Mouse (Mus musculus) midbrain, postnatal 0 days (tissue): ENCODE measurements at regions not wholly inside any gene's neighbourhood (a gene's known extent, or its start where the extent isn't known, plus 50 kb on each side); places are given as distances from the start of the nearest gene placed in this dataset.

Experiments used
- ATAC-seq: fragments of 200-750 bp; cut with Nextera tagmentation; 2 replicates; pipeline ENCODE4 v1.8.0; 2017; ENCODE audit warnings: moderate number of reproducible peaks, mild to moderate bottlenecking, moderate TSS enrichment, moderate library complexity; ENCODE audit not compliant: low FRiP score
- DNase-seq: peaks from one replicate; pipeline ENCODE4 v3.0.0-alpha.2; 2015; ENCODE audit warnings: low spot score
- H3K27ac ChIP-seq: fragments of 300-500 bp; sonication (generic); 2 replicates; pipeline ENCODE4 v1.5.1; 2014; ENCODE audit warnings: low read depth, mild to moderate bottlenecking, low read length, mixed read lengths
- H3K27me3 ChIP-seq: fragments of 300-500 bp; sonication (generic); 2 replicates; pipeline ENCODE4 v1.6.1; 2014; ENCODE audit warnings: low read length, control low read depth, mixed read lengths; ENCODE audit not compliant: insufficient read depth
- H3K36me3 ChIP-seq: fragments of 300-500 bp; sonication (generic); 2 replicates; pipeline ENCODE4 v1.6.1; 2014; ENCODE audit warnings: low read length, control low read depth, mixed read lengths; ENCODE audit not compliant: insufficient read depth
- H3K4me1 ChIP-seq: fragments of 300-500 bp; sonication (generic); 2 replicates; pipeline ENCODE4 v1.6.1; 2014; ENCODE audit warnings: mild to moderate bottlenecking, control low read depth, antibody characterized with exemption, low read length, mixed read lengths; ENCODE audit not compliant: insufficient read depth
- H3K4me2 ChIP-seq: fragments of 300-500 bp; sonication (generic); 2 replicates; pipeline ENCODE4 v1.6.1; 2014; ENCODE audit warnings: low read depth, mild to moderate bottlenecking, low read length, mixed read lengths; ENCODE audit not compliant: poor library complexity, severe bottlenecking
- H3K4me3 ChIP-seq: fragments of 300-500 bp; sonication (generic); 2 replicates; pipeline ENCODE4 v1.5.1; 2014; ENCODE audit warnings: low read depth, mild to moderate bottlenecking, low read length, moderate library complexity
- H3K9ac ChIP-seq: fragments of 300-500 bp; sonication (generic); replicated peaks from 2 replicates; pipeline ENCODE4 v1.6.1; 2014; ENCODE audit warnings: mild to moderate bottlenecking, low read length, moderate library complexity, mixed read lengths; ENCODE audit not compliant: poor library complexity, severe bottlenecking
- H3K9me3 ChIP-seq: fragments of 300-500 bp; sonication (generic); 2 replicates; pipeline ENCODE4 v1.6.1; 2016; ENCODE audit warnings: low read length, control low read depth
- CTCF ChIP-seq: IDR thresholded peaks from 2 replicates; pipeline ENCODE4 v1.5.1; 2016; ENCODE audit warnings: antibody characterized with exemption, mild to moderate bottlenecking
- WGBS: fragments of 180-500 bp; shearing (Covaris S2); extraction: QIAGEN DNeasy Blood & Tissue Kit; methylation state at CpG from one replicate; pipeline ENCODE4 v1.1.7; 2014; 5-methylcytosine and 5-hydroxymethylcytosine counted together

GRCm38 (mm10) chr5:141074457-141074856 is 74.1 kb upstream of the Card11 start:
- 0 out of 2 replicates have a peak, but pooled peaks cover under 1% of the 10 kb centered on the region for H3K4me1 ChIP-seq
- no peak for TF ChIP-seq CTCF
- H3K4me2 ChIP-seq: no peak overlapping the region
- H3K27me3 ChIP-seq: no peaks in the 10 kb centered on the region
- H3K9me3 ChIP-seq: no peaks in the 10 kb centered on the region
- WGBS: 58% methylated on average over 3 of the region's 3 CpGs
- ATAC-seq: no peak
- H3K9ac ChIP-seq: no peak overlapping the region
- DNase-seq: no peak
- H3K36me3 ChIP-seq: no peaks in the 10 kb centered on the region
- H3K4me3 ChIP-seq: no peak overlapping the region
- no peak overlapping the region for H3K27ac ChIP-seq

GRCm38 (mm10) chr5:141076158-141076557 is 75.8 kb upstream of the Card11 start:
- no peak overlapping the region for H3K27ac ChIP-seq
- H3K4me1 ChIP-seq: 0 out of 2 replicates have a peak, but pooled peaks cover 2% of the 10 kb centered on the region
- no peak overlapping the region for H3K4me2 ChIP-seq
- no peak overlapping the region for H3K9ac ChIP-seq
- no peaks in the 10 kb centered on the region for H3K36me3 ChIP-seq
- H3K4me3 ChIP-seq: no peak overlapping the region
- H3K27me3 ChIP-seq: no peaks in the 10 kb centered on the region
- TF ChIP-seq CTCF: no peak
- WGBS: 50% methylated on average over 7 of the region's 7 CpGs
- ATAC-seq (no peak), DNase-seq (no peak)
- no peaks in the 10 kb centered on the region for H3K9me3 ChIP-seq

- DNase-seq (no peak), ATAC-seq (no peak)
- H3K4me3 ChIP-seq: no peak overlapping the region
- no peak overlapping the region for H3K4me2 ChIP-seq
- no peaks in the 10 kb centered on the region for H3K27me3 ChIP-seq
- no peaks in the 10 kb centered on the region for H3K9me3 ChIP-seq
- H3K4me1 ChIP-seq: 0 out of 2 replicates have a peak, but pooled peaks cover 2% of the 10 kb centered on the region
- 86% methylated on average over 2 of the region's 2 CpGs for WGBS
- no peak overlapping the region for H3K9ac ChIP-seq
- no peaks in the 10 kb centered on the region for H3K36me3 ChIP-seq
- 0 out of 2 replicates have a peak, but pooled peaks have one; percentile 3 for TF ChIP-seq CTCF
- no peak overlapping the region for H3K27ac ChIP-seq
Measured at GRCm38 (mm10) chr5:141076942-141077341, 76.6 kb upstream of the Card11 start.

GRCm38 (mm10) chr5:141080896-141081295 is 80.5 kb upstream of the Card11 start:
- Histone ChIP-seq H3K4me2 (no peak overlapping the region), H3K27ac (no peak overlapping the region), H3K9ac (no peak overlapping the region), H3K4me1 (0 out of 2 replicates have a peak, but pooled peaks cover 2% of the 10 kb centered on the region), H3K27me3 (no peaks in the 10 kb centered on the region), H3K9me3 (no peaks in the 10 kb centered on the region), H3K4me3 (no peak overlapping the region), H3K36me3 (no peaks in the 10 kb centered on the region)
- DNase-seq (no peak), ATAC-seq (no peak)
- no peak for TF ChIP-seq CTCF
- WGBS: 53% methylated on average over 5 of the region's 5 CpGs

- 73% methylated on average over 14 of the region's 14 CpGs for WGBS
- TF ChIP-seq CTCF: no peak
- no peaks in the 10 kb centered on the region for H3K9me3 ChIP-seq
- no peak overlapping the region for H3K9ac ChIP-seq
- H3K27me3 ChIP-seq: no peaks in the 10 kb centered on the region
- no peak overlapping the region for H3K4me3 ChIP-seq
- H3K4me2 ChIP-seq: no peak overlapping the region
- no peaks in the 10 kb centered on the region for H3K36me3 ChIP-seq
- H3K27ac ChIP-seq: no peak overlapping the region
- no peak for ATAC-seq
- 0 out of 2 replicates have a peak, but pooled peaks cover 2% of the 10 kb centered on the region for H3K4me1 ChIP-seq
- DNase-seq: no peak
Measured at GRCm38 (mm10) chr5:141084056-141084730, 83.8 kb upstream of the Card11 start.

GRCm38 (mm10) chr5:141084746-141085145 is 84.4 kb upstream of the Card11 start:
- TF ChIP-seq CTCF: no peak

More at GRCm38 (mm10) chr5:141084746-141085145, 84.4 kb upstream of the Card11 start:
- ATAC-seq (no peak), DNase-seq (no peak)
- Histone ChIP-seq H3K4me2 (no peak overlapping the region), H3K4me3 (no peak overlapping the region), H3K36me3 (no peaks in the 10 kb centered on the region), H3K9ac (no peak overlapping the region), H3K4me1 (no peaks in the 10 kb centered on the region), H3K9me3 (no peaks in the 10 kb centered on the region), H3K27me3 (no peaks in the 10 kb centered on the region), H3K27ac (no peak overlapping the region)
- WGBS: 41% methylated on average over 5 of the region's 7 CpGs
